Mouse (Mus musculus): ENCODE measurements around the gene Olfr71.

Gene Olfr71

GRCm38 (mm10) chr4:43709869-43710268 lies at the start of gene Olfr71:
Olfr71 (minus strand) TSS chr4:43710255.
- DNase-seq (ENCODE audit: extremely low read depth, low read depth) = no peak

- DNase-seq (ENCODE audit: extremely low read depth, low read depth) = no peak
Measured at GRCm38 (mm10) chr4:43757213-43757612, 47.2 kb upstream of the Olfr71 start.

GRCm38 (mm10) chr4:43745187-43745586 lies 35.1 kb upstream of the Olfr71 start:
- DNase-seq (ENCODE audit: extremely low read depth, low read depth) = no peak

- DNase-seq (ENCODE audit: extremely low read depth, low read depth) = no peak
Measured at GRCm38 (mm10) chr4:43743099-43743498, 33.0 kb upstream of the Olfr71 start.

DNA sequence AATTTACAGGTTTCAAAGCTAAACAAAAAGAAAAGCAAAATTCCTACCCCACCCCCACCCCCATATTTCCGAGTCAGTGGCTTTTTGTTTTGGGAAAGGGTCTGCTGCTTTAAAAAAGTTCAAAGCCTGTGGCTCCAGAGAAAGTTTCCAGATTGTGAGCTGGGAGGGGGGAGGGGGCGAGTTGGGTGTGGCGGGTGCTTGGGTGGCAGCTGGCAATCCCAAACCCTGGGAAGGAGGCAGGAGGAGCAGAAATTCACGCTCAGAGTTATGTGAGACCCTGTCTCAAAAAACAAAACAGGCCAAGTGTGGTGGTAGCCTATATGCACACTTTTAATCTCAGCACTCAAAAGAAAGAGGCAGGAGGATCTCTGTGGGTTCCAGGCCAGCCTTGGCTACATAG lies 32.6 kb upstream of the Olfr71 start:
- DNase-seq (ENCODE audit: extremely low read depth, low read depth) = no peak

DNA sequence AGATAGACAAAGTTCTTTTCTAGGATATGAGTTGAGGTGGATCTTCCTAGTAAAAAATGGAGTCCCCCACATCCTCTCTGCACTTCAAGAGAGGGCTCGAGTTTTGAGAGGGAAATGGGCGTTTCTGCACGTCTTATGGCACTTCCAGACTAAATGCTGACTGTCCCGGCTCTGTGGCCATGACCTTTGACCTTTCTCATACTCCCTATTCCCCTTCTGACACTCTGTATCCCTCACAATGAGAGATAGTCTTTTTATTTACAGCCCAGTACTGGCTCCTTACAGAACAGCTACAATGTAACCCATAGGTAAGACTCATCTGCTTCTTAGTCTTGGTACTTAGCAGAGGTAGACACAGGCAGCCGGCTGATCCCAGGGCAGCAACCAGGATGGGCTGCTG lies 31.5 kb upstream of the Olfr71 start:
- no peak for DNase-seq (ENCODE audit: extremely low read depth, low read depth)

- no peak for DNase-seq (ENCODE audit: extremely low read depth, low read depth)
Measured at GRCm38 (mm10) chr4:43738989-43739674, 29.1 kb upstream of the Olfr71 start.

DNA sequence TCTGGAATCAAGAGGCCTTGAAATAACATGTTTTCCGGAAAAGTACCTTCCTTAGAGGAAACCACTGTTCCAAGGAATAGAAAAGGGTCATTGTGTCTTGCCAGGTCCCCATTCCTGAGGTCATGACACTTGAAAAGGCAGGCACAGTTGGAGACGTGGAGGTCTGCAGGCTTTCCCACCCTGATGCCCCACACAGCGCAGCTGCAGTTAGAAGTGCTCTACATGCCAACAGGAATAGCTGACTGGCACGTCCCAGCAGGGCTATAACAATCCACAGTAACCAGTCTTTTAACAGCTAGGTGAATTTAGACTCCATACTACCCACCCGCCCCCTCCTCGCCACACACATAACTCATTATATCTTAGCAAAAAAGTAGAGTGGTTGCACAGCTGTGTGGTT lies 27.1 kb upstream of the Olfr71 start:
- no peak for DNase-seq (ENCODE audit: extremely low read depth, low read depth)

GRCm38 (mm10) chr4:43733186-43733585 lies 23.1 kb upstream of the Olfr71 start:
- DNase-seq (ENCODE audit: extremely low read depth, low read depth) = no peak

DNA sequence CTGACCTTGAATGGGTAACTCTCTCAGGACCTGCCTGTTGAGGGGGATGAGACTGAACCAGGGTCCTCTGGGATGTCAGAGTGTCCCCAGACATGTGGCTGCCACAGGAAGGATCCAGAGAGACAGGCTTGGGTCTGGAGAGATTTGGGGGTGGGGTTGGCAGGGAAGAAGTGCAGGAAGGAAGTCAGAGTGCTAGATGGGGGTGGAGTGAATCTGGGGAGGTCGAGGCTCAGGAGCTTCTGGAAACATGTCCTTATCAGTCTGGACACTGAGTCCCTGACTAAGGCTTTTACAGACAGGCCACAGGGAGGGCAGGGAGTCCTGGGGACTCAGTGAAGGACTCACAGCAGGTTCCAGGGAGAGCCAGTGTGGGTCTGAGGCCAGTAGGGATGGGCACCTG lies 22.1 kb upstream of the Olfr71 start:
- DNase-seq (ENCODE audit: extremely low read depth, low read depth) = no peak

DNA sequence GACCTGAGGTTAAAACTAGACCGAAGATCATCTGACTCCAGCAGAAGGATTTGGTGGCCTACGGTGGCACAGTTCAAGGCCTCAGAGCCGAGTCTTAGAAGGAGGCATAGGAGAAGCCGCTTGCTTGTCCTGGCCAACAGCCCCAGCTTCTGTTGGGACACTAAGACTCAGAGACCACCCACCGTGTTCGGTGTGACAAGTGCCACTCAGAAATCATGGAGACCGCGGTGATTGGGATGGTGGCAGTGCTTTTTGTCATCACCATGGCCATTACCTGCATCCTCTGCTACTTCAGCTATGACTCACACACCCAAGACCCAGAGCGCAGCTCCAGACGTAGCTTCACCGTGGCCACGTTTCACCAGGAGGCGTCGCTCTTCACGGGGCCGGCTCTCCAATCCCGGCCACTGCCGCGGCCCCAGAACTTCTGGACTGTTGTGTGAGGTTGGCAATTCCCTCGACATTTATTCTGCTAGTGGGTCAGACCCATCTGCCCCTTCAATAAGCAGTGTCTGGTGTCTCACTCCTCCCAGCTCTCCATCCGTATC lies 20.8 kb upstream of the Olfr71 start:
- no peak for DNase-seq (ENCODE audit: extremely low read depth, low read depth)

DNA sequence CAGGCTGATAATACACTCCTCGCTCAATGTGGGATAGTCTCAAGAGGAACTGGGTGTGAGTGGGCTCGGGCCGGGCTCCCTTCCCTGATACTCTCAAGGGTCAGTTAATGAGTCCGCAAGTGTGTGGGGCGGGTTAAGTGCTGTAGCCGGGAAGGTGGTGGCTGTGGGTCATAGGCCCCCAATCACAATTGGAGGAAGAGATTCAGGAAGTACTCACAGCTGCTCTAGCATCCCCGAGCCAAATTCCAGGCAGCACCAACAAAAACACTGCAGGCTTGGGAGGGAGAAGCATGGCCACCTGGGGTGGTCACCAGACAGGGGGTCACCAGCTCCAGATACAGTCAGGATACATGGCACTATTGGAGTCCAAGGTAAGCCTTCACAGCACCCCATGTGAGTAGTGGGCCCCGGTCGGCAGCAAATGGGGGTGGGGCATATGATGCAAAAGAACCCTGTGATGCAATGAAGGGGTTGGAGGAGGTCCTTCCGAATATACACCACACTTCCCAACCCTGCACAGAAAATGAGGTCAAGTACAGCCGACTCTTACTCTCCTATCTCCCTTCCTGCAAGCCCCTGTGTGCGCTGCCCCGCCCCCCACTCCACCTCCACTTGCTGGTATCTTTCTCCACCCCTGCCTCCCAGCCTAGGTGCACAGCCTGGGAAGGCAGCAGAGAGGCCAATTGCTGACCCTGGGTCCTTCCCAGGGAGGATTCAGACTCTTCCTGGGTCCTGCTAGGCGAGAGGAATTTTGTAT lies 19.9 kb upstream of the Olfr71 start, which contains the start of gene Spaar:
TSS of gene Spaar (plus strand) at position 241 of the 757 bp plus-strand sequence.
- peak; percentile 62 for DNase-seq (ENCODE audit: extremely low read depth, low read depth)

DNA sequence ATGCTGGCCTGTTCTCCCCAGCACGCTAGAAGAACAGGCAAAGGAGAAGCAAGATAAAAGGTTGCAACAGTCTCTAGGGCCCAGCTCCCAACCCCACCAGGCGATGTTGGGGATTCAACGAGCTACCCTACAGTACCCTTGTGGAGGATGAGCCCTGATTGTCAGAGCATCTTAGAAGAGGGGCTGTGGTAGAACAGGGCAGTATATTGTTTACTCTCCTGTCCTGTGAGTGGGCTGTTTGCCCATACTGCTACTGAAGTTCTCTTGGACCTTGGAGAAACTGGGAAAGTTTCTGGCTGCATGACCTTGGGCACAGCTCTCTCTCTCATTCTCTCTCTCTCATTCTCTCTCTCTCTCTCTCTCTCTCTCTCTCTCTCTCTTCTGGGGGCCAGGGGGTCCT lies 19.1 kb upstream of the Olfr71 start:
- no peak for DNase-seq (ENCODE audit: extremely low read depth, low read depth)

GRCm38 (mm10) chr4:43728576-43728954 lies 18.5 kb upstream of the Olfr71 start:
- no peak for DNase-seq (ENCODE audit: extremely low read depth, low read depth)

DNA sequence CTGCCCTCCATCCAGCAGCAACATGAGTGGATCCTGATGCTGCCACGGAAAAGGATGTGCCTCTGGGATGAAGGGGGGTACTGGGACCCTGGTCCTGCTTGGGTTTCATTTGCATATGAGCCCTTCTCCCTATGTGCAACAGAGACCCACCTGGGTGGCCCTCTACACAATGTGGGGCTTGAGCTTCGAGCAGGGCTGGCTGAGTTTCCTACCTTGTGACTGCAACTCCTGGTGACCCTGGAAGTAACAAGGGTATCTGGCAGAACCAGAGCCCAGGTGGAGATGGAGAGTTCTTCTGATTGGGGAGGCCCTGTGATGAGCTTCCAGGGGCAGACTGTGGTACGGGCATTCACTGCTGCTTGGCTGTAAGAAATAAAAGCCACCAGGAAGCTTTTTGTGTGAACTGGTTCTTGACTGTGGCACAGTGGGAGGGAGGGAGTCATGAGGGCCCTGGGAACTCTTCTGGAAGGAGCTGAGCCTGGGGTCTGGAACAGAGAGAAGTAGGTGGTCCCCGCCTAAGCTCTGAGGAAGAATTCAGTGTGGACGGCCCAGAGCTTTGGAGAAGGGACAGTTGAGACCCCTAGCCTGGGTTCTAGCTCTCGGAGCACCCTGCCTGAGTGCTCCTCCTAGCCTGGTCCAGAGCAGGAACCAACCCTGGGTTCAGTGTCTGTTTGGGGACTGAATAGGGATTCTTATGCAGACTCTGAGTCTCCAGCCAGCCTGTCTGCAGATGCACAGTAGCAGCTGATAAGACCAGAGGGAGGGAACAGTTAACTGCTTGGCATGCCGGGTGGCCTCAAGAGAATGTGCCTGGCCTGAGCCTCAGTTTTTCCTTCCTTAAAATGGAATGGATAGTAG lies 17.9 kb upstream of the Olfr71 start:
- DNase-seq (ENCODE audit: extremely low read depth, low read depth) = peak; percentile 57

DNA sequence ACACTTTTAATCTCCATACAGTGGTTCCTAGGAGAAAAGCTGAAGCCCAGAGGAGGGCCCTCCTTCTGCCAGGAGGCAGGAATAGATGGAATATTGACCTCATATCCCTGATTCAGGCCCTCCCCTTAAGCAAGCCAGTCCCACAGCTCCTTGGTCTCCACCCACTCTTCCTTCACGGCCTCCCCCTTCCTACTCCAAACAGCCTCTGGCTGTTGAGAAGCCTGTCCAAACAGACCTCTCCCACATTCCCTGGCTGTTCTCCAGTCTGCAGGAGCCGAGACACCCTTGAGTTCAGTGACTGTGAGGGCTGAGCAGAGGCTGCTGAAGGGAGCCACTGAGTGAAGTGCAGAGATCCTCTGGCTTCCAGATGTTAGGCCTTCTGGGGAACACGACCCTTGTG lies 16.9 kb upstream of the Olfr71 start, which contains the start of gene Hrct1:
TSS of gene Hrct1 (plus strand) at position 194 of the 400 bp plus-strand sequence.
- DNase-seq (ENCODE audit: extremely low read depth, low read depth) = no peak

GRCm38 (mm10) chr4:43726228-43726993 lies 16.4 kb upstream of the Olfr71 start:
- no peak for DNase-seq (ENCODE audit: extremely low read depth, low read depth)

- DNase-seq (ENCODE audit: extremely low read depth, low read depth) = peak; percentile 25
Measured at GRCm38 (mm10) chr4:43724764-43725163, 14.7 kb upstream of the Olfr71 start.

DNA sequence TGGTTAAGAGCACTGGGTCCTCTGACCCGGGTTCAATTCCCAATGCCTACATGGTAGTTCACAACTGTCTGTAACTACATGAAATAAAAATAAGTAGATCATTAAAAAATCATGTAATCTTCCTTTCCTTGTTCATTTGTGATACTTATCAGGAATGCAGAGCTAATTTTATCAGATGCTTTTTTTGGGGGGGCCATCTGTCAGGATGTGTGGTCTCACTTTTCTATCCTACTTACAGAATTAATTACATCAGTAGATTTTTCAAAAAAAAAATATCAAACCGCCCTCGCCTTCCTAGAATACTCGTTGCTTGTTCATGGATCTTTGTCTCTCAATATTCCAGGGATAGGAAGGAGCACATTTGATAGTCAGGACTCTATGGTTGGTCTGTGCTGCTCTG lies 12.1 kb upstream of the Olfr71 start:
- no peak for DNase-seq (ENCODE audit: extremely low read depth, low read depth)

- no peak for DNase-seq (ENCODE audit: extremely low read depth, low read depth)
Measured at GRCm38 (mm10) chr4:43720491-43721228, 10.6 kb upstream of the Olfr71 start.

All from MEL-GATA-1-ER (cell line).